Mouse (Mus musculus): ENCODE data around the gene Hhat. TPM values are rescaled to one million over a fixed set of nuclear protein-coding genes. Genes with fewer than 3 reads are reported as not detected.

The Hhat gene
- total and polyA plus RNA-seq, 2 experiments from 2014 or later: 2.5 to 3.4 TPM

- Histone ChIP-seq H3K9me3 (ENCODE audit: low read length) (no peaks in the 10 kb centered on the region), H3K27ac (ENCODE audit: low read depth, low read length) (no peak overlapping the region), H3K4me2 (ENCODE audit: low read depth, low read length, poor library complexity, severe bottlenecking) (no peak overlapping the region), H3K9ac (replicated peaks; ENCODE audit: low read length, poor library complexity, severe bottlenecking) (no peak overlapping the region), H3K4me1 (ENCODE audit: insufficient read depth, low read length) (no peaks in the 10 kb centered on the region), H3K36me3 (ENCODE audit: insufficient read depth, low read length) (no peaks in the 10 kb centered on the region), H3K4me3 (ENCODE audit: low read depth, low read length) (no peak overlapping the region), H3K27me3 (ENCODE audit: insufficient read depth, low read length) (0 out of 2 replicates have a peak, but pooled peaks cover 3% of the 10 kb centered on the region)
- ATAC-seq (ENCODE audit: low FRiP score): no peak
- 71% methylated on average over 3 of the region's 3 CpGs for WGBS
- no peak for DNase-seq (ENCODE audit: low spot score)
- no peak for TF ChIP-seq CTCF (IDR thresholded peaks at IDR 0.05)
These were observed 314.0 kb downstream of the Hhat start for GRCm38 (mm10) chr1:192457037-192457436.

GRCm38 (mm10) chr1:192454981-192455380 lies 316.0 kb downstream of the Hhat start:
- H3K36me3 ChIP-seq (ENCODE audit: insufficient read depth, low read length): no peaks in the 10 kb centered on the region
- H3K4me3 ChIP-seq (ENCODE audit: low read depth, low read length): no peak overlapping the region
- 46% methylated on average over 4 of the region's 4 CpGs for WGBS
- no peak for TF ChIP-seq CTCF (IDR thresholded peaks at IDR 0.05)
- no peaks in the 10 kb centered on the region for H3K4me1 ChIP-seq (ENCODE audit: insufficient read depth, low read length)
- no peak overlapping the region for H3K27ac ChIP-seq (ENCODE audit: low read depth, low read length)
- ATAC-seq (ENCODE audit: low FRiP score): no peak
- no peak overlapping the region for H3K4me2 ChIP-seq (ENCODE audit: low read depth, low read length, poor library complexity, severe bottlenecking)
- peak; percentile 19 for DNase-seq (ENCODE audit: low spot score)
- no peak overlapping the region for H3K9ac ChIP-seq (replicated peaks; ENCODE audit: low read length, poor library complexity, severe bottlenecking)
- H3K9me3 ChIP-seq (ENCODE audit: low read length): no peaks in the 10 kb centered on the region
- H3K27me3 ChIP-seq (ENCODE audit: insufficient read depth, low read length): 0 out of 2 replicates have a peak, but pooled peaks cover 3% of the 10 kb centered on the region

DNA sequence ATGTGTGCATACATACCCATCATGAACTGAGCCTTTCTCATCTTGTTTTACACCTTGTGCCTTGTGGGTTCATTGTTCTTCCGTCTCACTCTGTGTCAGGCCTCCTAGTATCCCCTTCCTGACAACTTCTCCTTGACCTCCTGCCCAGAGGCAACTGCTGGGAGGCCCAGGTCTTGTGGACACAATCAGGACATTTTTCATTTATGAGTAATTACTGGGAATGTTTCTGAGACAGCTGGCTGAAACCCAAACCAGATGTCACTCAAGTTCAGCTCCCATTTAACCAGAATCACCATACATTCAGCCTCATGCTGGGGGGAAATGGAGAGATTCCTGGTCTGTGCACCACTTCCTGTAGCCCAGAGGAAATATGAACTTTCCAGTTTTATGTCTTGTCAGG lies 316.5 kb downstream of the Hhat start:
- H3K4me1 ChIP-seq (ENCODE audit: insufficient read depth, low read length): no peaks in the 10 kb centered on the region
- H3K27ac ChIP-seq (ENCODE audit: low read depth, low read length): no peak overlapping the region
- DNase-seq (ENCODE audit: low spot score): no peak
- no peak overlapping the region for H3K4me2 ChIP-seq (ENCODE audit: low read depth, low read length, poor library complexity, severe bottlenecking)
- 65% methylated on average over 1 of the region's 1 CpGs for WGBS
- no peak for TF ChIP-seq CTCF (IDR thresholded peaks at IDR 0.05)
- ATAC-seq (ENCODE audit: low FRiP score): no peak
- H3K9ac ChIP-seq (replicated peaks; ENCODE audit: low read length, poor library complexity, severe bottlenecking): no peak overlapping the region
- no peaks in the 10 kb centered on the region for H3K9me3 ChIP-seq (ENCODE audit: low read length)
- 0 out of 2 replicates have a peak, but pooled peaks cover 3% of the 10 kb centered on the region for H3K27me3 ChIP-seq (ENCODE audit: insufficient read depth, low read length)
- H3K36me3 ChIP-seq (ENCODE audit: insufficient read depth, low read length): no peaks in the 10 kb centered on the region
- no peak overlapping the region for H3K4me3 ChIP-seq (ENCODE audit: low read depth, low read length)

DNA sequence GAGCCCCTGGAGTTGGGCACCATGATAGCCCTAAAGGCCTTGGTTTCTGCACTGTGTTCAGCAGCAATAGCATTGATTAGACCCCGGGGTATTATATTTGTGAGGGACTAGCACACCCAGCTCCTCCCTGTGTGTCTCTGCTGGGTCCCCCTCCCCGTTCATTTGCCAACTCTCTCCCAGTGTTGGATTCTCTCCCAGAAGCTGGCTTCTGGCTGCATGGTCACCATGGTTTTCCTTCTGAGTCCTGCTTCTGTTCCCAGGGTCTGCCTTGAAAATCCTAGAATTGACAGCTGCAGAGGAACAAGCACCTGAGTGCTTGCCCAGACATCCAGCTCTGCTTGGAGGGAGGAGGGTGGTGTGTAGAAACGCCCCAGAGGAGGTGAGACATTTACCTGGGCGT lies 319.3 kb downstream of the Hhat start:
- H3K27ac ChIP-seq (ENCODE audit: low read depth, low read length): no peak overlapping the region
- ATAC-seq (ENCODE audit: low FRiP score) (no peak), DNase-seq (ENCODE audit: low spot score) (peak; percentile 40)
- TF ChIP-seq CTCF (IDR thresholded peaks at IDR 0.05): no peak
- no peaks in the 10 kb centered on the region for H3K36me3 ChIP-seq (ENCODE audit: insufficient read depth, low read length)
- H3K27me3 ChIP-seq (ENCODE audit: insufficient read depth, low read length): 0 out of 2 replicates have a peak, but pooled peaks cover 3% of the 10 kb centered on the region
- no peaks in the 10 kb centered on the region for H3K4me1 ChIP-seq (ENCODE audit: insufficient read depth, low read length)
- H3K9me3 ChIP-seq (ENCODE audit: low read length): no peaks in the 10 kb centered on the region
- no peak overlapping the region for H3K9ac ChIP-seq (replicated peaks; ENCODE audit: low read length, poor library complexity, severe bottlenecking)
- H3K4me2 ChIP-seq (ENCODE audit: low read depth, low read length, poor library complexity, severe bottlenecking): no peak overlapping the region
- no peak overlapping the region for H3K4me3 ChIP-seq (ENCODE audit: low read depth, low read length)
- 77% methylated on average over 4 of the region's 4 CpGs for WGBS

DNA sequence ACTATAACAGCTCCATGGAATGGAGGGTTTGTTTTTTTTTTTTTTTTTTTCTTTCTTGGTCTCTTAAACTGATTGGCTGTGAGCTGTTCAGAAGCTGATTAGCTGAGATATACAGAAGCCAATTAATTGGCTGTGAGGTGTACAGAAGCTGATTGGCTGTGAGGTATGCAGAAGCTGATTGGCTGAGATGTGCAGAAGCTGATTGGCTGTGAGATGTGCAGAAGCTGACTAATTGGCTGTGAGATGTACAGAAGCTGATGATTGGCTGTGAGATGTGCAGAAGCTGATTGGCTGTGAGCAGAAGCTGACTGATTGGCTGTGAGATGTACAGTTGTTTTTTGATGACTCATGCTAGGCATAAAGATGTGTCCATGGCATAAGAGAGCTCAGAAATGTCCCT lies 320.6 kb downstream of the Hhat start:
- ATAC-seq (ENCODE audit: low FRiP score): no peak
- H3K9me3 ChIP-seq (ENCODE audit: low read length): no peaks in the 10 kb centered on the region

GRCm38 (mm10) chr1:192449572-192450351 lies 321.3 kb downstream of the Hhat start:
- Histone ChIP-seq H3K4me1 (ENCODE audit: insufficient read depth, low read length) (peaks cover 4% of the 10 kb centered on the region; the same call in 1 of the 2 replicates), H3K27me3 (ENCODE audit: insufficient read depth, low read length) (0 out of 2 replicates have a peak, but pooled peaks cover 3% of the 10 kb centered on the region), H3K4me3 (ENCODE audit: low read depth, low read length) (no peak overlapping the region), H3K36me3 (ENCODE audit: insufficient read depth, low read length) (no peaks in the 10 kb centered on the region), H3K9me3 (ENCODE audit: low read length) (no peaks in the 10 kb centered on the region), H3K4me2 (ENCODE audit: low read depth, low read length, poor library complexity, severe bottlenecking) (no peak overlapping the region), H3K27ac (ENCODE audit: low read depth, low read length) (no peak overlapping the region), H3K9ac (replicated peaks; ENCODE audit: low read length, poor library complexity, severe bottlenecking) (no peak overlapping the region)
- no peak for ATAC-seq (ENCODE audit: low FRiP score)
- WGBS: 56% methylated on average over 4 of the region's 4 CpGs
- DNase-seq (ENCODE audit: low spot score): peak; percentile 31
- TF ChIP-seq CTCF (IDR thresholded peaks at IDR 0.05): no peak

More for the DNA sequence above, 320.6 kb downstream of the Hhat start:
- no peak overlapping the region for H3K9ac ChIP-seq (replicated peaks; ENCODE audit: low read length, poor library complexity, severe bottlenecking)
- TF ChIP-seq CTCF (IDR thresholded peaks at IDR 0.05): no peak
- no peaks in the 10 kb centered on the region for H3K36me3 ChIP-seq (ENCODE audit: insufficient read depth, low read length)
- no peak overlapping the region for H3K27ac ChIP-seq (ENCODE audit: low read depth, low read length)
- DNase-seq (ENCODE audit: low spot score): no peak
- no peak overlapping the region for H3K4me2 ChIP-seq (ENCODE audit: low read depth, low read length, poor library complexity, severe bottlenecking)
- no peak overlapping the region for H3K4me3 ChIP-seq (ENCODE audit: low read depth, low read length)
- 0 out of 2 replicates have a peak, but pooled peaks cover 3% of the 10 kb centered on the region for H3K27me3 ChIP-seq (ENCODE audit: insufficient read depth, low read length)
- H3K4me1 ChIP-seq (ENCODE audit: insufficient read depth, low read length): no peaks in the 10 kb centered on the region
